Mouse (Mus musculus): Measurements from ENCODE around the gene Ksr2. TPM values are rescaled to one million over a fixed set of nuclear protein-coding genes. Genes with fewer than 3 reads are reported as not detected.

Gene Ksr2
- polyA plus RNA-seq, 1 experiment from 2014 or later, result 0.72 TPM

DNA sequence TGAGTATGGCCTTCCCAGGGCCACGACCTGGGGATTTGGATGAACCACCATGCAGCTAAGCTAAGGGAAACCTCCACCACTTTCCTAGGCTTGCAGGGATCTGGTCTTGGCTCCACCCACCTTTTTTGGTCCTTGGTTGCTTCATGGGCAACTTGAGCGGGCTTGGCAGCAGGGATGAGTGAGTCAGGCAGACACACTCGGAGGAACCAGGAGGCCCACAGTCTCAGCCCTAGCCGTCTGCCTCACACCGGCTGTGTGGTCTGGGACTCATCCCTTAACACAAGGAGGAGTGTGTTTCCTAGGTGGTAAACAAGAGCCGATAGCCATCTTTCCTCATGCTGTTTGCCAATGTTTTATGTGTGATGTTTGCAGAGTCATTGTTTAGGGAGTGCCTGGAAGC is 376.3 kb downstream of the Ksr2 start:
- H3K4me3 ChIP-seq (ENCODE audit: inconsistent target), result no peak overlapping the region
- H3K27ac ChIP-seq, result no peak overlapping the region
- 57% methylated on average over 6 of the region's 6 CpGs for WGBS (ENCODE audit: missing documents)
- no peaks in the 10 kb centered on the region for H3K79me2 ChIP-seq (ENCODE audit: inconsistent target)
- no peaks in the 10 kb centered on the region for H3K36me3 ChIP-seq (ENCODE audit: inconsistent target)

GRCm38 (mm10) chr5:117791875-117792274 is 378.1 kb downstream of the Ksr2 start:
- WGBS (ENCODE audit: missing documents), result 86% methylated on average over 14 of the region's 14 CpGs

GRCm38 (mm10) chr5:117800849-117801248 is 387.0 kb downstream of the Ksr2 start:
- Histone ChIP-seq H3K79me2 (ENCODE audit: inconsistent target) (no peaks in the 10 kb centered on the region), H3K36me3 (ENCODE audit: inconsistent target) (no peaks in the 10 kb centered on the region), H3K4me3 (ENCODE audit: inconsistent target) (no peak overlapping the region), H3K27ac (no peak overlapping the region)
- WGBS (ENCODE audit: missing documents), result 76% methylated on average over 9 of the region's 9 CpGs

More at GRCm38 (mm10) chr5:117791875-117792274, 378.1 kb downstream of the Ksr2 start:
- Histone ChIP-seq H3K4me3 (ENCODE audit: inconsistent target) (no peak overlapping the region), H3K79me2 (ENCODE audit: inconsistent target) (no peaks in the 10 kb centered on the region), H3K27ac (no peak overlapping the region), H3K36me3 (ENCODE audit: inconsistent target) (no peaks in the 10 kb centered on the region)

DNA sequence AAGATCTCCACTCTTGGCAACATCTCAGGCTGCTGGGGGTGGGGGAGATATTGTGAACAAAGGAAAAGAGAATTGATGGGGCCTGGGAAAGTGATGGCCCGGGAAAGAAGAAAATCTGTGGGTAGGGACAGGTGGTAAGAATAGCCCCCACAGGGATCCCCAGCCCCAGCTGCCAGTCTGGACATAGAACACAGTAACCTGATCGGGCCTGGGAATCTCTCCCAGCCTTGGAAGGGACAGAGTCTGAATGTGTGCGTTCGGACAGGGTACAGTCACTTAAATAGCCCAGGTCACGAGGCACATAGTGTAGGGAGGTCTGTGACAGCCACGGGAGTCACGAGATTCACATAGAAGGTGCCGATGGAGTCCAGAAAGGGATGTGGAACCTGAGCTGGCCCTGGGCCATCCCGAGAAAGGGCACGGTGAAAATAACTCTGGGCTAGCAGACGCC is 388.3 kb downstream of the Ksr2 start:
- 86% methylated on average over 11 of the region's 11 CpGs for WGBS (ENCODE audit: missing documents)
- no peak overlapping the region for H3K27ac ChIP-seq
- no peaks in the 10 kb centered on the region for H3K79me2 ChIP-seq (ENCODE audit: inconsistent target)
- no peaks in the 10 kb centered on the region for H3K36me3 ChIP-seq (ENCODE audit: inconsistent target)
- no peak overlapping the region for H3K4me3 ChIP-seq (ENCODE audit: inconsistent target)

GRCm38 (mm10) chr5:117803551-117803950 is 389.8 kb downstream of the Ksr2 start:
- WGBS (ENCODE audit: missing documents), result 67% methylated on average over 7 of the region's 7 CpGs
- H3K36me3 ChIP-seq (ENCODE audit: inconsistent target), result no peaks in the 10 kb centered on the region
- H3K4me3 ChIP-seq (ENCODE audit: inconsistent target), result no peak overlapping the region
- H3K27ac ChIP-seq, result no peak overlapping the region
- H3K79me2 ChIP-seq (ENCODE audit: inconsistent target), result no peaks in the 10 kb centered on the region

DNA sequence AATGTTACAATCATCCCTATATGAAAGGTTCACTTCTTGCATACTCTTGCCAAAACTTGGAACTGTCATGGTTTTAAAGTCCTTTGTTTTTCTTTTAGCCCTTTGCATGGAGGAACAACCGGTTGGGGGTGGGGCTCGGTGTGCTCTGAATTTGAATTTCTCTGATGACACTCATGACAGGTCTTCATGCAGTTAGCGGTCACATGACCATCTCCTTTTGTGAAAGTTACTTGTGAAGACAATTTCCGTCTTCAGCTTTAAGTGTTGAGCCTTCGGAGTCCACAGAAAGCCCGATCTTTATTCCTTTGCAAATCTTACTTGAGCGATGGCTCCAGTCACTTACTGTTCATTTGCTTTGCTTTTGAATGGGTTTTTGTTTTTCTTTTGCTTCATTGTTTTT is 397.1 kb downstream of the Ksr2 start:
- Histone ChIP-seq H3K4me3 (ENCODE audit: inconsistent target) (no peak overlapping the region), H3K79me2 (ENCODE audit: inconsistent target) (no peaks in the 10 kb centered on the region), H3K36me3 (ENCODE audit: inconsistent target) (no peaks in the 10 kb centered on the region), H3K27ac (no peak overlapping the region)
- 89% methylated on average over 7 of the region's 7 CpGs for WGBS (ENCODE audit: missing documents)

DNA sequence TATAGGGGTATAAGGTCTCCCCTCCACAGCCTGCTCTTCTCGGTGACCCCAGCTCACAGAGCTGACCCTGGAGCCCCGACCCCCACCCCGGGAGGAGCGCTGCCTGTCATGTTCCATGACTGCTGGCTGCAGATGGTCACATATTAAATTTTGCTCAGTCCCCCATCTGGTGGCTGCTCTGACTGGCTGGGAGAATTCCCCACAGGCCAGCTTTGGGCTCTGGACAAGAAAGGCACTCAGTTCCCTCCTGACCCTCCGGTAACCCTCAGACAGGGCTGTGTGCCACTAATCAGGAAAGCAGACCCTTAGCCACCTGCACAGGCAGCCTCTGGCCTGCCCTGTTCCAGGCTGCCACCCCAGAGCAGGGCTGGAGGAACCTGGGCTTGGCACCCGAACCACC is 405.0 kb downstream of the Ksr2 start:
- no peak overlapping the region for H3K27ac ChIP-seq
- no peaks in the 10 kb centered on the region for H3K79me2 ChIP-seq (ENCODE audit: inconsistent target)
- no peaks in the 10 kb centered on the region for H3K36me3 ChIP-seq (ENCODE audit: inconsistent target)
- H3K4me3 ChIP-seq (ENCODE audit: inconsistent target), result no peak overlapping the region
- WGBS (ENCODE audit: missing documents), result 90% methylated on average over 6 of the region's 6 CpGs

DNA sequence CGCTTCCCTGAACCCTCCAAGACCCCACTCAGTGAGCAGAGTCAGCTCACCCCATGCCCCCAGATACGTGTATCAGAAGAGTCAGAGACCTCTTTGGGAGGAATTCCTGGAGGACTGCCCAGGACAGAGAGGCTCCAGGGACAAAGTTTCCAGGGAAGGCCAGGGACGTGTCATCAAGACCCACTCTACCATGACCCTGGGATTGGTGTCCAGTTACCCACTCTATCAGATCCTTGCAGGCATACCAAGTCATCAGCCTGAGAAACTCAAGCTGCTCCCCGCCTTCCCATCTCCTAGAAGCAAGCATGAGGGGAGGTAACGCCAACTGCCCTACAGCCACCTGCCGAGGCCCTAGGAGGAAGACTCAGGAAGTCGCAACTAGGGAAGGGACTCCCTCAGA is 406.6 kb downstream of the Ksr2 start:
- 62% methylated on average over 7 of the region's 7 CpGs for WGBS (ENCODE audit: missing documents)
- H3K79me2 ChIP-seq (ENCODE audit: inconsistent target), result no peaks in the 10 kb centered on the region
- H3K4me3 ChIP-seq (ENCODE audit: inconsistent target), result no peak overlapping the region
- H3K27ac ChIP-seq, result no peak overlapping the region
- no peaks in the 10 kb centered on the region for H3K36me3 ChIP-seq (ENCODE audit: inconsistent target)

DNA sequence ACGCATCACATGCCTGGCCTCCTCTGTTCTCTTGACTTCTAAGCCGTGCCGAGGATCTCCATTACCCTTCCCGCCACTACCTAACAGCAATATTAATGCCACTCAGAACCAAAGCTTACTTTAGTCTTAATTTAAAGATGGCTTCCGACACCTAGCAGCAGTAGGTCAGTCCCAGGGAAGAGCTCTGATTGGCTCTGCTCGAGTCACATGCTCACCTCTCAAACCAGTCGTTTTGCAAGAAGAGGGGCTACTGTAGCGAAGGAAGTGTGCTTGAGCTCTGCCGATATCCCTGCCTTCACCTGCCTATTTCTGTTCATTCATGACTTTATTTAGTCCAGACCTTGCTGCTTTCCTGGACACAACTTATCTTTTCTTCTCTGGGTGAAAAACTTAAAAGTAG is 410.0 kb downstream of the Ksr2 start:
- H3K27ac ChIP-seq, result no peak overlapping the region
- WGBS (ENCODE audit: missing documents), result 90% methylated on average over 8 of the region's 9 CpGs
- H3K79me2 ChIP-seq (ENCODE audit: inconsistent target), result no peaks in the 10 kb centered on the region
- no peak overlapping the region for H3K4me3 ChIP-seq (ENCODE audit: inconsistent target)
- no peaks in the 10 kb centered on the region for H3K36me3 ChIP-seq (ENCODE audit: inconsistent target)

DNA sequence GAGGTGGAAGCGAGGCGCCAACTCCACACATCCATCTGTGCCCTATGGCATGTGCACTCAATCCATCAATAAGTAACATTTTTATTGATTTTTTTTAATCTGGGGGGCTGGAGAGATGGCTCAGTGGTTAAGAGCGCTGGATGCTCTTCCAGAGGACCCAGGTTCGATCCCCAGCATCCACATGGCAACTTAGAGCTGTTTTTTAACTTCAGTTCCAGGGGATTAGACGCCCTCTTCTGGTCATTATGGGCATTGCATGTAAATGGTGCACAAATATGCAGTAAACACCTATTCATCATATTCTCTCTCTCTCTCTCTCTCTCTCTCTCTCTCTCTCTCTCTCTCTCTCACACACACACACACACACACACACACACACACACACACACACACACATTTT is 410.7 kb downstream of the Ksr2 start:
- 66% methylated on average over 5 of the region's 5 CpGs for WGBS (ENCODE audit: missing documents)
- no peak overlapping the region for H3K27ac ChIP-seq
- no peaks in the 10 kb centered on the region for H3K36me3 ChIP-seq (ENCODE audit: inconsistent target)
- no peaks in the 10 kb centered on the region for H3K79me2 ChIP-seq (ENCODE audit: inconsistent target)
- H3K4me3 ChIP-seq (ENCODE audit: inconsistent target), result no peak overlapping the region

Other genes with a start within 250 kb of the Ksr2 start
- 88.4 to 216 TPM (median 189 TPM) in 3 replicates for gene Pebp1, start 126.4 kb upstream of the Ksr2 start, polyA plus RNA-seq (2018)
- 1.2 to 1.6 TPM (median 1.3 TPM) in 3 replicates for gene Vsig10, start 94.9 kb upstream of the Ksr2 start, polyA plus RNA-seq (2018)
- 113 to 142 TPM (median 114 TPM) in 3 replicates for gene Wsb2, start 56.7 kb upstream of the Ksr2 start, polyA plus RNA-seq (2018)
- 9.5 to 24.0 TPM (median 13.0 TPM) in 3 replicates for gene Rfc5, start 25.0 kb upstream of the Ksr2 start, polyA plus RNA-seq (2018)

Data from macrophage (primary cell).